In the genomic region with DNA sequence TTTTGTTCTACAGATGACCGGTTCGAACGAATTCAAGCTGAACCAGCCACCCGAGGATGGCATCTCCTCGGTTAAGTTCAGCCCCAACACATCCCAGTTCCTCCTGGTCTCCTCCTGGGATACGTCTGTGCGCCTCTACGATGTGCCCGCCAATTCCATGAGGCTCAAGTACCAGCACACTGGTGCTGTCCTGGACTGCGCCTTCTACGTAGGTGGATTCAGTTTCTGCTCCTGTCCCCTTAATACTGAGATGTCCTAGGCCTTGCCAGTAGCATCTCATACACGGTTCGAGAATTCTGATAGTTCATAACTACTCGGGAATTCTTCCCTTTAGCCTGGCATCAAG, we compare ENCODE assay signal across 9 mouse cellular contexts. TPM values are rescaled to one million over a fixed set of nuclear protein-coding genes. Genes with fewer than 3 reads are reported as not detected.
DNase-seq lines count a peak whose midpoint lies in the region; ATAC-seq and TF ChIP-seq lines count a peak whose summit lies in the region.
"Had no signal": no experiment of that assay in that cellular context is flagged by ENCODE, and none has a peak within 500 bp of the region (broad histone marks: within the 10 kb centered on the region; RNA-seq: fewer than 3 reads in every experiment).

No protein-coding gene starts in this region.

- H3K27ac ChIP-seq in kidney, postnatal 0 days = peak overlapping the region; percentile 90; the same call in 1 of the 2 replicates
- H3K27ac ChIP-seq in embryonic facial prominence, embryonic 10.5 days (replicated peaks) = peak overlapping the region; percentile 99
- H3K27ac ChIP-seq in intestine, embryonic 14.5 days (ENCODE audit: low read depth) = peak overlapping the region; percentile 90

- H3K9me3 ChIP-seq in kidney, postnatal 0 days (replicated peaks; ENCODE audit: low read length) = no peaks in the 10 kb centered on the region
- no peaks in the 10 kb centered on the region for H3K9me3 ChIP-seq in embryonic facial prominence, embryonic 10.5 days
- no peaks in the 10 kb centered on the region for H3K9me3 ChIP-seq in intestine, embryonic 14.5 days (ENCODE audit: control insufficient read depth, low read length)

- peaks cover 31% of the 10 kb centered on the region for H3K27me3 ChIP-seq in kidney, postnatal 0 days (ENCODE audit: insufficient read depth, low read length)
- H3K27me3 ChIP-seq in embryonic facial prominence, embryonic 10.5 days (replicated peaks; ENCODE audit: low read depth, poor library complexity, severe bottlenecking) = peaks cover 40% of the 10 kb centered on the region
- H3K27me3 ChIP-seq in intestine, embryonic 14.5 days (replicated peaks; ENCODE audit: control insufficient read depth, insufficient read depth, low read length) = peaks cover 38% of the 10 kb centered on the region

- peak overlapping the region; percentile 60 for H3K4me2 ChIP-seq in kidney, postnatal 0 days (ENCODE audit: low read length)
- peak overlapping the region; percentile 83 for H3K4me2 ChIP-seq in intestine, embryonic 14.5 days (ENCODE audit: low read length)

- peaks cover 4% of the 10 kb centered on the region; the same call in 1 of the 2 replicates for H3K4me1 ChIP-seq in kidney, postnatal 0 days (replicated peaks; ENCODE audit: insufficient read depth, low read length)
- H3K4me1 ChIP-seq in embryonic facial prominence, embryonic 10.5 days = peaks cover 36% of the 10 kb centered on the region
- H3K4me1 ChIP-seq in intestine, embryonic 14.5 days (replicated peaks; ENCODE audit: control insufficient read depth, insufficient read depth, low read length) = peaks cover 12% of the 10 kb centered on the region

- WGBS in kidney, postnatal 0 days = under 1% methylated on average over 14 of the region's 14 CpGs
- WGBS in embryonic facial prominence, embryonic 10.5 days = under 1% methylated on average over 14 of the region's 14 CpGs
- WGBS in intestine, embryonic 14.5 days = under 1% methylated on average over 14 of the region's 14 CpGs

- H3K9ac ChIP-seq in kidney, postnatal 0 days (ENCODE audit: low read depth, low read length) = peak overlapping the region; percentile 87
- H3K9ac ChIP-seq in intestine, embryonic 14.5 days (ENCODE audit: low read length) = peak overlapping the region; percentile 83

- peaks cover 22% of the 10 kb centered on the region for H3K36me3 ChIP-seq in kidney, postnatal 0 days (ENCODE audit: insufficient read depth, low read length)
- H3K36me3 ChIP-seq in embryonic facial prominence, embryonic 10.5 days (replicated peaks) = peaks cover 40% of the 10 kb centered on the region
- H3K36me3 ChIP-seq in intestine, embryonic 14.5 days (ENCODE audit: control insufficient read depth, insufficient read depth, low read length) = peaks cover 42% of the 10 kb centered on the region

- TF ChIP-seq CTCF in kidney, postnatal 0 days (IDR thresholded peaks at IDR 0.05; ENCODE audit: low read depth) = no peak

- DNase-seq in kidney, postnatal 0 days (ENCODE audit: low spot score) = no peak
- DNase-seq in kidney, adult 11 months = no peak
- no peak for DNase-seq in embryonic facial prominence, embryonic 10.5 days (ENCODE audit: low spot score)
- no peak for DNase-seq in intestine, embryonic 14.5 days (ENCODE audit: low spot score)
- no peak for DNase-seq in retina, postnatal 1 day
- no peak for DNase-seq in gastrocnemius, adult 18-20 months (ENCODE audit: low spot score)
- no peak for DNase-seq in urinary bladder, postnatal 4 days (ENCODE audit: low spot score in 2 of 2)

- ATAC-seq in kidney, postnatal 0 days (replicated peaks; ENCODE audit: low FRiP score, low read depth) = no peak
- ATAC-seq in intestine, embryonic 14.5 days (replicated peaks; ENCODE audit: low FRiP score, low TSS enrichment, low read depth) = peak; percentile 57
- peak; percentile 3 for ATAC-seq in monocyte, adult 5-6 weeks (replicated peaks; ENCODE audit: insufficient number of reproducible peaks, low FRiP score, low TSS enrichment, poor library complexity, severe bottlenecking)

- peak overlapping the region; percentile 82 for H3K4me3 ChIP-seq in kidney, postnatal 0 days (replicated peaks; ENCODE audit: low read depth, low read length)
- H3K4me3 ChIP-seq in embryonic facial prominence, embryonic 10.5 days = peak overlapping the region; percentile 78
- H3K4me3 ChIP-seq in intestine, embryonic 14.5 days (ENCODE audit: low read depth, low read length) = peak overlapping the region; percentile 93

RNA-seq across cellular contexts. Expression of gene Bub3, which starts 0.6 kb away (rescaled TPM):
- 136 and 142 TPM in 2 replicates for polyA plus RNA-seq in kidney, postnatal 0 days (2015; fragmentation: Nextera tagmentation; extraction: Ambion mirVana)
- 312 and 325 TPM in 2 replicates for polyA plus RNA-seq in embryonic facial prominence, embryonic 10.5 days (2016; fragmentation: Nextera tagmentation; extraction: Ambion mirVana)
- polyA plus RNA-seq in intestine, embryonic 14.5 days (2014; fragmentation: Nextera tagmentation; extraction: Ambion mirVana) = 235 TPM in 2 replicates
- 54.8 to 73.5 TPM (median 65.2 TPM) in 3 replicates for total RNA-seq in monocyte, adult 5-6 weeks (2017)
- total RNA-seq in gastrocnemius, adult 18-20 months (2021) = 10 to 100 TPM; 28.1 to 33.7 TPM

RNA-seq across cellular contexts. Expression of gene Hmx2, which starts 12.1 kb away (rescaled TPM):
- polyA plus RNA-seq in kidney, postnatal 0 days (2015; fragmentation: Nextera tagmentation; extraction: Ambion mirVana) = 4.8 and 6.1 TPM in 2 replicates
- polyA plus RNA-seq in embryonic facial prominence, embryonic 10.5 days (2016; fragmentation: Nextera tagmentation; extraction: Ambion mirVana) = 0.27 and 0.44 TPM in 2 replicates
- polyA plus RNA-seq in intestine, embryonic 14.5 days (2014; fragmentation: Nextera tagmentation; extraction: Ambion mirVana) = 1.6 and 1.8 TPM in 2 replicates
- not detected in 3 replicates for total RNA-seq in monocyte, adult 5-6 weeks (2017)
- not detected for total RNA-seq in gastrocnemius, adult 18-20 months (2021)
- total RNA-seq: left cerebral cortex, postnatal 10 days had no signal

RNA-seq across cellular contexts. Expression of gene Hmx3, which starts 18.0 kb away (rescaled TPM):
- polyA plus RNA-seq in kidney, postnatal 0 days (2015; fragmentation: Nextera tagmentation; extraction: Ambion mirVana) = 0.22 TPM in 1 of 2 replicates, not detected in the other
- polyA plus RNA-seq in embryonic facial prominence, embryonic 10.5 days (2016; fragmentation: Nextera tagmentation; extraction: Ambion mirVana) = 0.10 and 0.44 TPM in 2 replicates
- 0.73 and 1.4 TPM in 2 replicates for polyA plus RNA-seq in intestine, embryonic 14.5 days (2014; fragmentation: Nextera tagmentation; extraction: Ambion mirVana)
- not detected in 3 replicates for total RNA-seq in monocyte, adult 5-6 weeks (2017)
- total RNA-seq in gastrocnemius, adult 18-20 months (2021) = not detected
- total RNA-seq: left cerebral cortex, postnatal 10 days had no signal
